8 mouse cellular contexts compared by ENCODE assay signal in genomic region chr2:166629941-166630674, GRCm38 (mm10).
DNase-seq lines count a peak whose midpoint lies in the region; ATAC-seq lines count a peak whose summit lies in the region.

No protein-coding gene starts in this region.

- peaks cover 8% of the 10 kb centered on the region; the same call in 1 of the 2 replicates for H3K36me3 ChIP-seq in limb, embryonic 15.5 days

- DNase-seq in gastrocnemius, adult 18-20 months (ENCODE audit: low spot score): peak; percentile 47
- no peak for DNase-seq in gastrocnemius, postnatal 4 days (ENCODE audit: low spot score in 2 of 2)
- peak; percentile 45 for DNase-seq in right cerebral cortex, postnatal 25 days
- DNase-seq in right cerebral cortex, adult 2 months (ENCODE audit: low spot score in 2 of 2): no peak
- peak; percentile 84 to 89 for DNase-seq in thymus, postnatal 10 days (ENCODE audit: low spot score in 2 of 2)
- no peak for DNase-seq in lung, postnatal 36 days
- DNase-seq in yolk sac, embryonic 10.5 days (ENCODE audit: low spot score): no peak

- ATAC-seq in limb, embryonic 15.5 days (ENCODE audit: insufficient number of reproducible peaks, low FRiP score, low TSS enrichment, low read depth): no peak

- H3K4me2 ChIP-seq in limb, embryonic 15.5 days: no peak overlapping the region

- peak overlapping the region; percentile 27; the same call in 1 of the 2 replicates for H3K27ac ChIP-seq in limb, embryonic 15.5 days

- WGBS in limb, embryonic 15.5 days: 81% methylated on average over 17 of the region's 17 CpGs

- H3K27me3 ChIP-seq in limb, embryonic 15.5 days: no peaks in the 10 kb centered on the region

- H3K4me3 ChIP-seq in limb, embryonic 15.5 days: no peak overlapping the region

- H3K4me1 ChIP-seq in limb, embryonic 15.5 days: peaks cover 7% of the 10 kb centered on the region; the same call in 1 of the 2 replicates

- no peak overlapping the region for H3K9ac ChIP-seq in limb, embryonic 15.5 days

- no peaks in the 10 kb centered on the region for H3K9me3 ChIP-seq in limb, embryonic 15.5 days

Comparison
In these comparisons a context has a peak if more than half of its experiments do, and no peak if none do; other contexts are left out.
1. DNase-seq: peak in gastrocnemius, adult 18-20 months (single experiment), right cerebral cortex, postnatal 25 days (single experiment) and thymus, postnatal 10 days (2 of 2); none in gastrocnemius, postnatal 4 days (0 of 2), right cerebral cortex, adult 2 months (0 of 2), lung, postnatal 36 days (single experiment) and yolk sac, embryonic 10.5 days (single experiment).